Mouse (Mus musculus): ENCODE results near the gene Tenm2. TPM values are rescaled to one million over a fixed set of nuclear protein-coding genes. Genes with fewer than 3 reads are reported as not detected.

Tenm2 gene
- polyA plus RNA-seq, 1 experiment from 2014 or later, result 0.23 TPM

DNA sequence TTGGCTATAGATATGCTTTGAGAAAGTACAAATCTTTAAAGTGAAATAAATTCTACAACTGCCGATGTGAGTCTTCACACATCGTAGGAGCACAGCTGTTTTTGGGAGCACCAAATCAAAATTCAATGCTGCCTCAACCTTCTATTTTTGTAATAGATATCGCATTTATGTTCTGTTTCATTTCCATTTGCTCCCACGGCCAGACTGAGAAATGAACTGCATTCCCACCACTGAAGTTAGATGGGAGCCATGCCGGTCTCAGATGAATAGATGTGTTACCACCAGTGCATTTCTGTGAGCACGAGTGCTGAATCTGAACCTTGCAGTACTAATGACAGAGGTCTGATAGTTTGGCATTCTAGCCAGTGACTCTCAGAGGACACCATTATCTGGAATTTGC is 58.3 kb downstream of the Tenm2 start:
- no peak overlapping the region for H3K4me2 ChIP-seq
- no peaks in the 10 kb centered on the region for H3K27me3 ChIP-seq (replicated peaks)
- no peak for ATAC-seq
- H3K4me3 ChIP-seq, result no peak overlapping the region
- no peaks in the 10 kb centered on the region for H3K9me3 ChIP-seq (replicated peaks)
- no peaks in the 10 kb centered on the region for H3K4me1 ChIP-seq
- H3K27ac ChIP-seq, result no peak overlapping the region
- no peaks in the 10 kb centered on the region for H3K36me3 ChIP-seq
- WGBS (ENCODE audit: insufficient replicate concordance), result 76% methylated on average over 6 of the region's 6 CpGs
- H3K9ac ChIP-seq, result no peak overlapping the region

GRCm38 (mm10) chr11:37153933-37154880 is 81.6 kb downstream of the Tenm2 start:
- Histone ChIP-seq H3K27me3 (replicated peaks) (no peaks in the 10 kb centered on the region), H3K9me3 (replicated peaks) (no peaks in the 10 kb centered on the region), H3K4me3 (no peak overlapping the region), H3K4me1 (no peaks in the 10 kb centered on the region), H3K9ac (no peak overlapping the region), H3K36me3 (no peaks in the 10 kb centered on the region), H3K4me2 (no peak overlapping the region), H3K27ac (no peak overlapping the region)
- no peak for ATAC-seq
- 45% methylated on average over 13 of the region's 13 CpGs for WGBS (ENCODE audit: insufficient replicate concordance)

DNA sequence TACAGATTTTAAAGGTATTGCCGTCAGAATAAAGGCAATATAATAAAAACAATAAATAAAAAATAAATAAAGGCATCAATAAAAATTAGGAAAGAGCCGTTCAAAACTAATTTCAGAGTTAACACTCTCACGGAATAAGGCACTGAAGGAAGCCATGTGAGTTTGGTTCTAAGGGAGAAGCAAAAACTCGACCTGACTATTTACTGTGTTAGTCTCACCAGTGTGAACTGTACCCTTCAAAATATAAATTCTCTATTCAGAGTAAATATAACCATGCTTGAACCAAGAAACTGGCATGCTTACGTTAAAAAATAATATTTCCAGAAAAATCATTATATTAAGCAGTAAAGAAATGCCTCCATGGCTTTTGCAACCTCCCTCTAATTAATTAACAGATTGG is 82.4 kb downstream of the Tenm2 start:
- H3K9ac ChIP-seq, result no peak overlapping the region
- no peaks in the 10 kb centered on the region for H3K27me3 ChIP-seq (replicated peaks)
- H3K36me3 ChIP-seq, result no peaks in the 10 kb centered on the region
- H3K4me2 ChIP-seq, result no peak overlapping the region
- no peaks in the 10 kb centered on the region for H3K4me1 ChIP-seq
- H3K9me3 ChIP-seq (replicated peaks), result no peaks in the 10 kb centered on the region
- 52% methylated on average over 5 of the region's 5 CpGs for WGBS (ENCODE audit: insufficient replicate concordance)
- no peak for ATAC-seq
- H3K4me3 ChIP-seq, result no peak overlapping the region
- no peak overlapping the region for H3K27ac ChIP-seq

- no peaks in the 10 kb centered on the region for H3K36me3 ChIP-seq
- H3K27ac ChIP-seq, result no peak overlapping the region
- ATAC-seq, result no peak
- no peak overlapping the region for H3K9ac ChIP-seq
- no peaks in the 10 kb centered on the region for H3K9me3 ChIP-seq (replicated peaks)
- WGBS (ENCODE audit: insufficient replicate concordance), result 63% methylated on average over 1 of the region's 1 CpGs
- H3K27me3 ChIP-seq (replicated peaks), result no peaks in the 10 kb centered on the region
- H3K4me3 ChIP-seq, result no peak overlapping the region
- no peaks in the 10 kb centered on the region for H3K4me1 ChIP-seq
- no peak overlapping the region for H3K4me2 ChIP-seq
Measured at GRCm38 (mm10) chr11:37150011-37150410, 85.8 kb downstream of the Tenm2 start.

GRCm38 (mm10) chr11:37143996-37144395 is 91.8 kb downstream of the Tenm2 start:
- H3K9ac ChIP-seq, result no peak overlapping the region
- H3K4me2 ChIP-seq, result no peak overlapping the region
- no peak overlapping the region for H3K4me3 ChIP-seq
- no peaks in the 10 kb centered on the region for H3K36me3 ChIP-seq
- no peaks in the 10 kb centered on the region for H3K9me3 ChIP-seq (replicated peaks)
- no peak for ATAC-seq
- H3K4me1 ChIP-seq, result no peaks in the 10 kb centered on the region
- no peaks in the 10 kb centered on the region for H3K27me3 ChIP-seq (replicated peaks)
- H3K27ac ChIP-seq, result no peak overlapping the region
- 52% methylated on average over 6 of the region's 6 CpGs for WGBS (ENCODE audit: insufficient replicate concordance)

- ATAC-seq, result no peak
- H3K9ac ChIP-seq, result no peak overlapping the region
- H3K4me2 ChIP-seq, result no peak overlapping the region
- 71% methylated on average over 2 of the region's 2 CpGs for WGBS (ENCODE audit: insufficient replicate concordance)
- H3K9me3 ChIP-seq (replicated peaks), result no peaks in the 10 kb centered on the region
- no peak overlapping the region for H3K27ac ChIP-seq
- H3K4me3 ChIP-seq, result no peak overlapping the region
- no peaks in the 10 kb centered on the region for H3K27me3 ChIP-seq (replicated peaks)
- no peaks in the 10 kb centered on the region for H3K36me3 ChIP-seq
- H3K4me1 ChIP-seq, result no peaks in the 10 kb centered on the region
Measured at GRCm38 (mm10) chr11:37143478-37143877, 92.3 kb downstream of the Tenm2 start.

- H3K27me3 ChIP-seq (replicated peaks), result no peaks in the 10 kb centered on the region
- no peaks in the 10 kb centered on the region for H3K4me1 ChIP-seq
- H3K9ac ChIP-seq, result no peak overlapping the region
- no peak overlapping the region for H3K4me2 ChIP-seq
- H3K27ac ChIP-seq, result no peak overlapping the region
- no peak for ATAC-seq
- H3K9me3 ChIP-seq (replicated peaks), result no peaks in the 10 kb centered on the region
- no peak overlapping the region for H3K4me3 ChIP-seq
- WGBS (ENCODE audit: insufficient replicate concordance), result 71% methylated on average over 2 of the region's 2 CpGs
- no peaks in the 10 kb centered on the region for H3K36me3 ChIP-seq
Measured at GRCm38 (mm10) chr11:37128893-37129292, 106.9 kb downstream of the Tenm2 start.

DNA sequence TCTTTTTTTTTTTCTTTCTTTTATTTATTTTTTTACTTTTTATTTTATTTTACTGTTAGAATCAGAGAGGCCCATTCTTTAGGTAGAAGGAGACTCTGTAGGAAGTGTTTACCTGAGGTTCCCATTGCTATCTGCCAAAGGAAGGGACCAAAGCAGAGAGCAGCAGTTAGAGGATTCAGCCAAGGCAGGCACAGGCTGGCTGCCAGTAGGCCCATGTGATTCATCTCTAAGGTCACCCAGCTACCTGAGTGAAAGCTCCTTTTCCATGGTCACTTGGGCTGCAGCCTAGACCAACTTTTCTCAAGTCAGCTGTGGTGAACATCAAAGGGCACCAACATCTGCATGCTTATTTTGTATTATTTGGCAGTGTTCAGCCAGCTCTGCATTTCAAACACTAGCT is 117.7 kb downstream of the Tenm2 start:
- ATAC-seq, result no peak
- Histone ChIP-seq H3K4me1 (no peaks in the 10 kb centered on the region), H3K4me3 (no peak overlapping the region), H3K36me3 (no peaks in the 10 kb centered on the region), H3K27me3 (replicated peaks) (no peaks in the 10 kb centered on the region), H3K9me3 (replicated peaks) (no peaks in the 10 kb centered on the region), H3K9ac (no peak overlapping the region), H3K4me2 (no peak overlapping the region), H3K27ac (no peak overlapping the region)

DNA sequence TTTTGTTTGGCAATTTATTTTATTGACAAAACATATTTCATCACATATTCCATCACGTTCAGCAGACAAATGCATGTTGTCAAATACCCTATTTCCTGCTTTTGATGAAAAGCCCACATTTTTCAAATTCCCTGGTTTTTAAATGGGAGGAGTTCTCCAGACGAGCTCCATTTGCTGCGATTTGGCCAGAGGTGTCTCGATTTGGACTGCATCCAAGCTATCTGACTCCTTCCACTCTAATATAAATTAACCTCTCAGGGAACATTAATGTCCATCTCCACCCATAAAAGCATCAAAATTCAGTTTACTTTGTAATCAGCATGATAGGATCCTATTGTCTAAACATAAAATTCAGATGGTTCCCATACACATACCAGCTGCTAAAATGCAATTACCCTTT is 120.6 kb downstream of the Tenm2 start:
- no peak for ATAC-seq
- H3K4me2 ChIP-seq, result no peak overlapping the region
- 54% methylated on average over 4 of the region's 4 CpGs for WGBS (ENCODE audit: insufficient replicate concordance)

DNA sequence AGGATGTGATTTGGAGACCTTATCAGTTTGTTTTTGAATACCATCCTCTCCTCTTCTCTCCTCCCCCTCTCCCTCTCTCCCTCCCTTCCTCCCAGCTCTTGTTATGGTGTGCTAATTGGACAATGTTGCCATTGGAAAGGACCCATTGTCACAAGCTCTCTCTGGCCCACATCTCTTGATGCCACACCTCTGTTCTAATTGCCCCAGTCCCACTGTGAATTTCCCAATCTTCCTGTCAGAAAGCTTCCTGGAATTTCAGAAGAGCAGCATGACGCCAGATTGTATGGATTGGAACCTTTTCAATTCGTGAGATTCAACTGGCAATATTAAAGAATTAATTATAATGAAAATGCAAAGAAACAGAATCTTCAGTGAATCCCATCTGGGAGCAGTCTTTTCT is 128.7 kb downstream of the Tenm2 start:
- H3K4me1 ChIP-seq, result no peaks in the 10 kb centered on the region
- no peak for ATAC-seq
- no peaks in the 10 kb centered on the region for H3K9me3 ChIP-seq (replicated peaks)
- H3K4me3 ChIP-seq, result no peak overlapping the region
- H3K27ac ChIP-seq, result no peak overlapping the region
- no peak overlapping the region for H3K4me2 ChIP-seq
- no peaks in the 10 kb centered on the region for H3K36me3 ChIP-seq
- WGBS (ENCODE audit: insufficient replicate concordance), result 55% methylated on average over 2 of the region's 2 CpGs
- H3K9ac ChIP-seq, result no peak overlapping the region
- no peaks in the 10 kb centered on the region for H3K27me3 ChIP-seq (replicated peaks)

More for the DNA sequence above, 120.6 kb downstream of the Tenm2 start:
- Histone ChIP-seq H3K4me3 (no peak overlapping the region), H3K4me1 (no peaks in the 10 kb centered on the region), H3K9ac (no peak overlapping the region), H3K36me3 (no peaks in the 10 kb centered on the region), H3K27ac (no peak overlapping the region), H3K9me3 (replicated peaks) (no peaks in the 10 kb centered on the region), H3K27me3 (replicated peaks) (no peaks in the 10 kb centered on the region)

GRCm38 (mm10) chr11:37079403-37079802 is 156.4 kb downstream of the Tenm2 start:
- H3K4me2 ChIP-seq, result no peak overlapping the region
- no peak for ATAC-seq
- H3K4me3 ChIP-seq, result no peak overlapping the region
- no peaks in the 10 kb centered on the region for H3K27me3 ChIP-seq (replicated peaks)
- no peak overlapping the region for H3K27ac ChIP-seq
- 71% methylated on average over 5 of the region's 5 CpGs for WGBS (ENCODE audit: insufficient replicate concordance)
- no peaks in the 10 kb centered on the region for H3K36me3 ChIP-seq
- no peaks in the 10 kb centered on the region for H3K9me3 ChIP-seq (replicated peaks)
- H3K4me1 ChIP-seq, result no peaks in the 10 kb centered on the region
- H3K9ac ChIP-seq, result no peak overlapping the region

- no peaks in the 10 kb centered on the region for H3K27me3 ChIP-seq (replicated peaks)
- no peaks in the 10 kb centered on the region for H3K36me3 ChIP-seq
- WGBS (ENCODE audit: insufficient replicate concordance), result 67% methylated on average over 5 of the region's 5 CpGs
- H3K4me1 ChIP-seq, result no peaks in the 10 kb centered on the region
- H3K4me2 ChIP-seq, result no peak overlapping the region
- H3K9me3 ChIP-seq (replicated peaks), result no peaks in the 10 kb centered on the region
- H3K4me3 ChIP-seq, result no peak overlapping the region
- no peak overlapping the region for H3K27ac ChIP-seq
- H3K9ac ChIP-seq, result no peak overlapping the region
- ATAC-seq, result no peak
Measured at GRCm38 (mm10) chr11:37076989-37077598, 158.7 kb downstream of the Tenm2 start.

All from liver, embryonic 12.5 days (tissue).